Mouse (Mus musculus) heart, postnatal 25 days (tissue): Measurements from ENCODE around the gene Zcchc2. TPM values are rescaled to one million over a fixed set of nuclear protein-coding genes. Genes with fewer than 3 reads are reported as not detected.

Experiments
- DNase-seq: peaks from one replicate; pipeline ENCODE4 v3.0.0; 2022; ENCODE audit warnings: low spot score
- intact Hi-C: fragments of 180-260 bp; cut with DNase I; formaldehyde crosslinking; loops from one replicate; pipeline ENCODE4 v1.15.1; 2025
- total RNA-seq, 2 experiments: library from RNA; stranded (reverse); gene quantifications; 2 replicates each; pipeline ENCODE4 v1.2.3; 2021

The Zcchc2 gene
- total RNA-seq, 2 experiments from 2014 or later = 8.2 to 8.5 TPM

GRCm38 (mm10) chr1:106029769-106030168 lies 39.6 kb downstream of the Zcchc2 start:
- intact Hi-C loops = loop anchor here (10.0 kb wide), 1 partner anchor 285 kb away; no protein-coding TSS in a partner anchor
- DNase-seq = no peak

GRCm38 (mm10) chr1:106030331-106030730 lies 40.1 kb downstream of the Zcchc2 start:
- intact Hi-C loops = loop anchor here (10.0 kb wide), 1 partner anchor 286 kb away; no protein-coding TSS in a partner anchor
- DNase-seq = no peak

- no peak for DNase-seq
- intact Hi-C loops = loop anchor here (10.0 kb wide), 1 partner anchor 286 kb away; no protein-coding TSS in a partner anchor
Measured at GRCm38 (mm10) chr1:106030886-106031285, 40.7 kb downstream of the Zcchc2 start.

- intact Hi-C loops = loop anchor here (10.0 kb wide), 1 partner anchor 287 kb away; no protein-coding TSS in a partner anchor
- DNase-seq = no peak
Measured at GRCm38 (mm10) chr1:106031908-106032307, 41.7 kb downstream of the Zcchc2 start.

- DNase-seq = no peak
- intact Hi-C loops = loop anchor here (5.0 to 10.0 kb wide), 2 partner anchors 290 to 372 kb away; partner anchors contain the start of genes Pign and Relch
Measured at GRCm38 (mm10) chr1:106034776-106035175, 44.6 kb downstream of the Zcchc2 start.

GRCm38 (mm10) chr1:106036861-106037599 lies 46.8 kb downstream of the Zcchc2 start:
- peak; percentile 24 for DNase-seq
- intact Hi-C loops = loop anchor here (1.0 to 10.0 kb wide), 3 partner anchors 146 to 375 kb away; partner anchors contain the start of genes Pign and Relch

GRCm38 (mm10) chr1:106039326-106039725 lies 49.1 kb downstream of the Zcchc2 start:
- no peak for DNase-seq
- intact Hi-C loops = loop anchor here (5.0 to 10.0 kb wide), 2 partner anchors 295 to 377 kb away; partner anchors contain the start of genes Pign and Relch

- DNase-seq = no peak
- intact Hi-C loops = no loop called here
Measured at GRCm38 (mm10) chr1:106040271-106040670, 50.1 kb downstream of the Zcchc2 start.

GRCm38 (mm10) chr1:106042221-106042620 lies 52.0 kb downstream of the Zcchc2 start:
- intact Hi-C loops = no loop called here
- no peak for DNase-seq

GRCm38 (mm10) chr1:106043053-106043820 lies 53.0 kb downstream of the Zcchc2 start:
- DNase-seq = no peak
- intact Hi-C loops = no loop called here

GRCm38 (mm10) chr1:106049036-106049435 lies 58.8 kb downstream of the Zcchc2 start:
- DNase-seq = no peak
- intact Hi-C loops = no loop called here

GRCm38 (mm10) chr1:106054978-106055377 lies 64.8 kb downstream of the Zcchc2 start:
- DNase-seq = no peak
- intact Hi-C loops = no loop called here

GRCm38 (mm10) chr1:106058355-106058754 lies 68.1 kb downstream of the Zcchc2 start:
- intact Hi-C loops = no loop called here
- no peak for DNase-seq

GRCm38 (mm10) chr1:106059516-106060277 lies 69.5 kb downstream of the Zcchc2 start:
- no peak for DNase-seq

GRCm38 (mm10) chr1:106061185-106061910 lies 71.1 kb downstream of the Zcchc2 start:
- intact Hi-C loops = loop anchor here (10.0 kb wide), 2 partner anchors 453 to 653 kb away; partner anchors contain the start of gene Bcl2
- no peak for DNase-seq

More at GRCm38 (mm10) chr1:106059516-106060277, 69.5 kb downstream of the Zcchc2 start:
- intact Hi-C loops = loop anchor here (10.0 kb wide), 2 partner anchors 455 to 655 kb away; partner anchors contain the start of gene Bcl2

GRCm38 (mm10) chr1:106062891-106063590 lies 72.8 kb downstream of the Zcchc2 start:
- intact Hi-C loops = loop anchor here (10.0 kb wide), 2 partner anchors 452 to 652 kb away; partner anchors contain the start of gene Bcl2
- no peak for DNase-seq

- no peak for DNase-seq
- intact Hi-C loops = loop anchor here (10.0 kb wide), 2 partner anchors 451 to 651 kb away; partner anchors contain the start of gene Bcl2
Measured at GRCm38 (mm10) chr1:106063591-106064170, 73.5 kb downstream of the Zcchc2 start.

- intact Hi-C loops = loop anchor here (10.0 kb wide), 2 partner anchors 451 to 651 kb away; partner anchors contain the start of gene Bcl2
- DNase-seq = no peak
Measured at GRCm38 (mm10) chr1:106064291-106064690, 74.1 kb downstream of the Zcchc2 start.
